Mouse (Mus musculus) right cerebral cortex, adult 2 months (tissue): ENCODE measurements around the gene Cyb5d1.

Experiments
- DNase-seq, 2 experiments: peaks; one replicate each; pipeline ENCODE4 v3.0.0; 2021 to 2022; ENCODE audit warnings: low spot score in 2 of 2

The Cyb5d1 gene

DNA sequence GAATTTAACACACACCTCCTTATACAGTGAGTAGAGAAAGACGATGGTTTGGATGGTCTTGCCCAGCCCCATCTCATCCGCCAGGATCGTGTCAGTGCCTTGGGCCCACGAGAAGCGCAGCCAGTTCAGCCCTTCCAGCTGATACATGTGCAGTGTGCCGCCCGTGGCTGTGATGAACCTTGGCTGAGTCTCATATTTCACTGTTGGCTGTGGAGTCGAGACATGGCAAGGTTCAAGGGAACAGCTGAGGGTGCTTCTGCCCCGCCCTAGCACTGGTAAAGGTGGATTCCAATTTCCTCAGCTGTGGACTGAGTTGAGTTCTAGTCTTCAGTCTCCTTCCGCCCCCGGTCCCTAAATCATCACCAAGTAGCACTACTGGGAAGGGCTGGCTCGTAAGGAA is 37.7 kb downstream of the Cyb5d1 start:
- DNase-seq, result no peak

DNA sequence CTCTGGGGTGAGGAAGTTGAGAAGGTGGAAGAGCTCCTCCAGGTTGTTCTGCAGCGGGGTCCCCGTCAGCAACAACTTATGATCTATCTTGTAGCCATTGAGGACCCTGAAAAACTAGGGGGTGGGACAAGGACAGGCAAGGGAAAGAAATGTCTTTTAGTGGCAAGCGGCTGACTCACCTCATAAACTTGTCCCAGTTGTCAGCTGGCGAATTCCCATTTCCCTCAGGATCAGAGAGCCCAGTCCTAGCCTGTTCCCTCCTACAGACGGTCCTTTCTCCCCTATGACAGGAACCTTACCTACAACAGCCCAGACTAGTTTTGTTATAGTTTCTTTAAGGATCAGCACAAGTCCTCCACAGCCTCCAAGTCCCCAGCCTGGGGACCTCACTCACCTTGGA is 38.9 kb downstream of the Cyb5d1 start:
- no peak for DNase-seq

DNA sequence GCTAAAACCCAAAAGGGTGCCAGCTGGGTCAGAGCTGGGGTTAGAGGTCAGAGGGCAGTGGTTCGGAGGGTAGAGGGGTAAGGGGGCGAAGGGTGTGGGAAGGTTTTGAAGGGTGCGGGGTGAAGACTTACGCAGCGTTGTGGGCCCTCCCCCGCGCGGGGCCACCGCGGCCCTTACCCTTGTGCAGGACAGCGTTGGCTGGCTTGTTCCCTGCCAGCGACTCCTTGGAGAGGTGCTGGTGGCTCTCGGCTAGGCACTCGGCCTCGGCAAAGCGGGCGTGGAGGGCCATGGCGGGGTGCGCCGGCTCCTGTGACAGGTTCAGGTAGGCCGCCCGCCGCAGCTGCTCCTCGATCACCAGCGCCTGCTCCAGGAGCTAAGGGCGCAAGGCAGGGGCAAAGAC is 49.0 kb downstream of the Cyb5d1 start:
- no peak for DNase-seq
